Mouse (Mus musculus) E14TG2a.4 (cell line): ENCODE data around the gene Slc35e3.

Source experiments
- CTCF ChIP-seq: conservative IDR thresholded peaks from 2 replicates; pipeline ENCODE4 v1.5.1; 2014; ENCODE audit warnings: low read length
- POU5F1 ChIP-seq: IDR thresholded peaks from 2 replicates; pipeline ENCODE4 v1.6.1; 2014; ENCODE audit warnings: low read length, borderline replicate concordance

DNA sequence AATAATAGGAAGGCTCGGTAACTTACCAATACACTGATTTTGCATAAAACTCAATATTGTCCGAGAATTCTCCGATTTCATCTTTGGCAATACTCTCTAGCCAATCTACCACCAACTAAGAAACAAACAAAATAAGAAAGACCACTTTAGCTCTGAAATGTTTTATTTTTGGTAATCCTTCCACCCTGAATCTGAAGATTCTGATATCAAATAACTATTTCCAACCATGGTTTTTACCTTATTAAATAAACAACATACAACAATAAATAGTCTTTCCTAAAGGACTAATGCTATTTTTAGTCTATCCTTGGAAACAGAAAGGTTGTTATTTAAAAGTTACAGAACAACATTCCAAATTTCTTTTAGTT lies 30.9 kb upstream of the Slc35e3 start:
- TF ChIP-seq CTCF (no peak), POU5F1 (no peak)
